Mouse (Mus musculus): ENCODE data around the gene Tmem212. TPM values are rescaled to one million over a fixed set of nuclear protein-coding genes. Genes with fewer than 3 reads are reported as not detected.
"Not testable (repeated sequence)": the region's sequence is repeated elsewhere in the genome, so short reads cannot be mapped to it uniquely, and the experiment has no call there.

The Tmem212 gene
- total RNA-seq (2021), result not detected
- long read RNA-seq, experiment 1, result 0 reads
- long read RNA-seq, experiment 2, result 0 reads

DNA sequence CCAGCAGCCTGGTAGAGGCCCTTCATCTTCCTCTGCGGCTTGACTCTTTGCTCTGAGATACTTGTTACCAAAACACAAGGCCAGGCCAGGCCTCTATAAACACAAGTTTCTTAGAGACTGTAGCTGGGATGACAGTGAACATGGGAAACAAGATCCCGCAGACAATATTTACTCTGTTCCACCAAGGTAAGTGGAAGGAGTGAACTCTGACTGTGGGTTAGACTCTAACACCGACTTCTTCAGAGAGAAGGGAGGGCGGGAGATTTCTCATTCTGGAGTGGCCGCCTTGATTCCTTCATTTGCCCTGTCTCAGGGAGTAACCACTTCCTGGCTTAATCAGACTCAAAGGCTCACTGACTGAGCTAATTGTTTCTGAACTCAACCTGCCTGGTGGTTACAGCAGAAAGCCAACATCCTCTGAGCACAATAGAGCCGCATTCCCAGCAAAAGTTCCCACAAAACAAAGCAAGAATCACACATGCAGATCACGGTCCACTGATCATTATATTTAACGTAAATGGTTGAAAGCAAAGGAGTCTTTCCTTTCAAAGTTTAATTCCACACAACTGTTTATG lies at the start of gene Tmem212:
Gene Tmem212, minus strand, starts transcription at position 51 of the 575 bp plus-strand sequence.
- no peak for DNase-seq

DNA sequence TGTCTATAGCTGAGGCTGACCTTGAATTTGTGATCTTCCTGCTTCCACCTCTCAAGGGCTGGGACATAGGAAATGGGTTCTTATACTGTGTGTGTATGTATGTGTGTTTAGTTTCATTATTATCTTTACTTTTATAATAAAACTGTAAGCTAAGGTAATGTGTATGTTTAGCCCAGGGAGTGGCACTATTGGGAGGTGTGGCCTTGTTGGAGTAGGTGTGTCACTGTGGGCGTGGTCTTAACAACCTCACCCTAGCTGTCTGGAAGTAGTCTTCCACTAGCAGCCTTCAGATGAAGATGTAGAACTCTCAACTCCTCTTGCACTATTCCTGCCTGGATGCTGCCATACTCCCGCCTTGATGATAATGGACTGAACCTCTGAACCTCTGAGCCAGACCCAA lies 49.2 kb upstream of the Tmem212 start:
- not testable (repeated sequence) for DNase-seq

DNA sequence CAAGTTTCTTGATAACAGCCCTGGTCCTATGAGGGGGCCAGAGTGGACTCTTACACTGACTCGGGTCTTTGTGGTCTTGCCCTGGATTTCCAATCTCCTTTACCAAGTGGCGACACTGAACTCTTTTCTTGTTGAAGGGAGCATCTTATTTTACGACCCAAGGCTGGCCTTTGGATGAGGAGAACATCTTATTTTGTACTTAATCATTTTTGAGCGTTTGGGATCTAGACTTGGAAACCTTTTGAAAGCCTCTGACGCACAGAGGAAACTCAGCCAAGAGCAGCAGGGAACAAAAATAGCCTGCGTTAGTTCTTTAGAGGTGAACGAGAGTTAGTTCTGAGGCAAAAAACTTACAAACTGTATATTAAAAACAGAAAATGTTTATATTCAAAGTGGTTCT lies 46.8 kb upstream of the Tmem212 start:
- DNase-seq, result peak; percentile 8 to 12

DNA sequence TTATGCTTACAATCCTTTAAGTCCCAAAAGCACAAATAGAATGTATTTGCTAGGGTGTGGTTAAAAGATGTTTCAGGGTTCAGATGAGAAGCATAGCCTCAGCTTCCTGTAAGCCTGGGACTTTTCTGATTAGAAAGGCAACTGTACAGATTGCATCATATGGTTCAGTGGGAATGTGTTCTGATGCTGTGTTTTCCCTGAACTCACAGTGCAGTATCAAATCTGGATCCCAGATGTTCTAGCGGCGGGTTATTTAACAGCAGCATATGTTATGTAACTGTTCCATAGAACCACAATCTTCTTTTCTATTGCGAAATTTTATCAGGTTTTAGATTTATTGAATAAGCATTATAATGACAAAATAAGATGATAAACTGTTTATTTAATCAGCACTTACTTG lies 45.5 kb upstream of the Tmem212 start:
- no peak for DNase-seq

DNA sequence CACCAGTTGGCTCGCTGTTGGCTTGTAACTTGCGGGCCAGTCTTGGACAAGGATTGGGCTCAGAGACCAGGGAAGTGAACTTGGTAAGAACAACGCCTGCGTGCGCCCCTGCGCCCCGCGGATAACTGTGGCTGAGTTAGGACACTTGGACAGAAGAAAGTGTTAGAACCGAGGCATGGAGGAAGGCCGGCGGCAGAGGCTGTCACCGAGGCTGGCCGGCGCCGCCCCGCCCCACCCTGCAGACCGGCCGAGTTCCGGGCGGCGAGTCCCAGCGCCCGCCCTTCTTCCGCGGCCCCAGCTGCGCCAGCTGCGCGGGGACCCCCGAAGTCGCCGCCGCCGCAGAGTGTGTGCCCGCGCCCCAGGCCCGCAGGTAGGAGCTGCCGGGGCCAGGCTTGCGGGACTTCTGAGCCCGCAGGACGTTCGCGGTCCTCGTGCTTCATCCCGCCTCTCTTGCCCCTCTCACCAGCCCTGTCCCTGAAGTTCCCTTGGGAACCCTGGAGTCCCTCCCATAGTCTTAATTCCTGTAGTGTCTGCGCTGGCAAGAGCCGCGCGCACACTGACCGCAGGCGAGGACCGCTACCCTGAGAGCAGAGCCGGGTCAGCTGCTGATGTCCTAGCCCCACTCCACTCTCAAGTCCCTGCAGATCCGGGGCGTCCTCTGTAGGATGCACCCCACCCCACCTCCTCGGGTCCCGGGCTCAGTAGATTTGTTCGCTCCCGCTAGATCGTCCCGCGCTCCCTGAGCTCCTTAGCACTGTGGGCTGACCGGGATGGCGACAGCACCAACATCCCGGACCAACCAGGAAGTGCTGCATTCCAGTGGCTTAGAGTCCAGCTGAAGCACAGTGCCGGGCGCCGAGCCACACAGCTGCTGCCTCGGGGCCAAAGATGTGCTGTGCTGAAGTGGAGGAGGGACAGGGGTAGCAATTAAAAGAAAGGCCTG lies 42.5 kb upstream of the Tmem212 start, which contains the start of gene Pld1:
Gene Pld1, plus strand, starts transcription at position 315 of the 943 bp plus-strand sequence.
- DNase-seq, result peak; percentile 74 to 81

DNA sequence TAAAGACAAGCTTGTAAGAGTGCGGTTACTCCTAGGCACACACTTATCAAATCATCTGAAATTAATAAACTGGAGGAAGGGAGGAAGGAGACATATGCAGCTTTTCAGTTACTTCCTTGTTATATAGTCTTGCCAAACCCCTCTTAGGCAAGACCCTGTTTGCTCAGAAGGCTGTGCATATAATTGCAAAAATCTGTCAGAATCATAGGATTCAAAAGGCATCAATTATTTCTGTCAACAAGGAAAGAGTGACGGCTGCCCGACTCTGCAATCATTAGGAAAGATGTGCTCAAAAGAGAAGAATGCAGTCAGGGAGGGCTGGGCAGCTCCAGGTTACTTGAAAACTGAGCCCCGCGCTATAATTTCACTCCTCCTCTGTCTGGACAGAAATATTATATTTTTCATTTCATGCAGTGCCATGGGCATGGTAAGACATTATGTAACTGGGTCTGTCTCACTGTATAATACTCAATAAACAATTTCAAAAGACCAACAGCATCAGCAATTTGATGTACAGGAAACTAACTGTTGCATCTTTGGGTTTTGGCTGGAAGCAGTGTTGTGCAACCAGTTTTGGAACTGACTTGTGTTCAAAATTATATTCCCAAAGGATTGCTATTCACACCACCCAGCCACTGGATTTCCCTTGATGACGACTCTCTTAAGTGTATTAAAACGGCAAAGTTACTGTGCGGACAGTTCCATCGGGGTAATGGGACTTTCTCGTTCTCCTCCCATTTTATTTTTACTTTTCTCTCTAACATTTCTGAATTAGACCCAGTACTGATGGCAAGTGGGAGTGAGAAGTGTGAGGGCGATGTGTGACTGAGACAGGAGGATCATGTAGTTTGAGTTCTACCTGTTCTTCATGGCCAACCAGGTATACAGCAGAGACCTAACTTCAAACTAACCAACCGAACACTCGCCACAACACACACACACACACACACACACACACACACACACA lies 41.3 kb upstream of the Tmem212 start:
- DNase-seq, result no peak

DNA sequence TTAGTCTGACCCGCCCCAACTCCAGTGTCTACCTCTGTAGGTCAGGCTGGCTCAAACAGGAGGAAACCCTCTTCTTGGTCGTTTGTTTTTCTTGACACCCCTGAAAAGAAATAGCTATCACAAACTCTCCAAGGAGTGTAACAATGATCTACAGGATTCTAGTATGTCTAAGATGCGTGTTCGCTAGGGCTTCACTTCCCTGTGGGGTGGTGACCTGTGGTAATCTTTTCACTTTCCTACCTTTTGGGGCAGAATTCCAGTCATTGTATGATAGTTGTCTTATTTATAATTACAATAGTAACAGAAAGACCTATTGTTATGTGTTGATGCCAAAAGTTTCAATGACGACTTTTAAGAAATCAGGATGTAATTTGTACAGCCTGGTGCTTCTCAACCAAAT lies 40.6 kb upstream of the Tmem212 start:
- no peak for DNase-seq

DNA sequence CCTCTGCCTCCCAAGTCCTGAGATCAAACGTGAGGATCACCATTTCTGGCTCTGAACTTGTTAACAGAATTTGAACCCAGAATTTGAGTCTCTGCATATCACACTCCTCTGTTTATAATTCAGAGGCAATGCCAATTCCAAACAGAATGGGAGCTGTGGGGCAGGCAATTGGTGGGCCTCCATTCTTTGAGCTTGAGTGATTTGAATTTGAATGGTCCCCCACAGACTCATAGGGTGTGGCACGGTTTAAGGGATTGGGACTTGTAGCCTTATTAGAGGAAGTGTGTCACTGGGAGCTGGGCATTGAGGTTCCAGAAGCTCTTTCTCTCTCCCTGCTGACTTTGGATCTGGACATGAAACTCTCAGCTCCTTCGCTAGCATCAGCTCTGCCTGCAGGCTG lies 39.5 kb upstream of the Tmem212 start:
- no peak for DNase-seq

DNA sequence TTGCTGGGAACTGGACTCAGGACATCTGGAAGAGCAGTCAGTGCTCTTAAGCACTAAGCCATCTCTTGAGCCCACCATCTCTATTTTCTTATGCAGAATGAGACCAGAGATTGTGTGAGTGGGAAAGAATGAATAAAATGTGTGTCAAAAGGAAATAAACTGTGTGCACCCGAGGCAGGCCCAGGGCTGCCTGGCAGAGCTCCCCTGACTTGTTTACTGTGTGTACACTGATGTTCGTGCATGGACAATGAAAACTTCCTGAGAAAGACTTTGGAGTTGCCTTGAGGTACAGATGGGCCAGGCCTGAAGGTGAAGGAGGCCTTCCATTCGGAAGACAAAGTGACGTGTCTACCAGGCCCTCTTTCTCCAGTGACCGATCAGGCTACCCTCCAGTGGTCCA lies 36.2 kb upstream of the Tmem212 start:
- DNase-seq, result no peak

DNA sequence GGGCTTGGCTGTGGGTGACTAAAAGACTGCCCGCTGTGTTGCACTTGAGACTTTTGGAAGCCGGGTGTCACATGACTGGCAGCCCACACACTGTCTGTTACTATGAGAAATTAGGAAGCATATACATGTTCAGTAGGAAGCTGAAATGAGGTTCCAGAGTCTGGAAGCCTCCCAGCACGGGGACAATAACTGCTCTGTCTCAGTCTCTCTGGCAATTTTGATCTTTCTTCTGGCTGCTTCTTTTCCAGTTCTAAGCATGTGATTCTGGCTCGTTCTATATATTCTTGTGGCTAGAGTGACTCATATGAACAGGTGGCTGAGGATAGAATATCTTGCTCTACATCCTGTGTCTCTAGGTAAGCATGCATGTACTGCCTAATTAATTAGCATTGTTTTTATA lies 33.1 kb upstream of the Tmem212 start:
- DNase-seq, result no peak

DNA sequence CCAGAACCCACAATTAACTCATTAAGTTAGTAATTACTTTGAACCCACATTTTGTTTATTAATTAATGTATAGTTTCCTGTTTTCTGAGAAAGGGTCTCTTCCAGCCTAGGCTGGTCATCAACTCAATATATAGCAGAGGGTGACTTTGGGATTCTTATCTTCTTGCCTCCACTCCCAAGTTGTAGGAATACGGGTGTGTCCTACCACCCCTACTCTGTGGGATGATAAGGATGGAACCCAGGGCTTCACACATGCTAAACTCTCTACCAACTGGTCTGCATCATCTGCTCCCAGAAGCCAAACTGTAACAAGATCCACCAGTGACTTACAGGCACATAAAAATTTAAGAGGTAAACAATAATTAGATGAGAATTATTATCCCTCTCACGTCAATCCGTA lies 27.9 kb upstream of the Tmem212 start:
- DNase-seq, result no peak

DNA sequence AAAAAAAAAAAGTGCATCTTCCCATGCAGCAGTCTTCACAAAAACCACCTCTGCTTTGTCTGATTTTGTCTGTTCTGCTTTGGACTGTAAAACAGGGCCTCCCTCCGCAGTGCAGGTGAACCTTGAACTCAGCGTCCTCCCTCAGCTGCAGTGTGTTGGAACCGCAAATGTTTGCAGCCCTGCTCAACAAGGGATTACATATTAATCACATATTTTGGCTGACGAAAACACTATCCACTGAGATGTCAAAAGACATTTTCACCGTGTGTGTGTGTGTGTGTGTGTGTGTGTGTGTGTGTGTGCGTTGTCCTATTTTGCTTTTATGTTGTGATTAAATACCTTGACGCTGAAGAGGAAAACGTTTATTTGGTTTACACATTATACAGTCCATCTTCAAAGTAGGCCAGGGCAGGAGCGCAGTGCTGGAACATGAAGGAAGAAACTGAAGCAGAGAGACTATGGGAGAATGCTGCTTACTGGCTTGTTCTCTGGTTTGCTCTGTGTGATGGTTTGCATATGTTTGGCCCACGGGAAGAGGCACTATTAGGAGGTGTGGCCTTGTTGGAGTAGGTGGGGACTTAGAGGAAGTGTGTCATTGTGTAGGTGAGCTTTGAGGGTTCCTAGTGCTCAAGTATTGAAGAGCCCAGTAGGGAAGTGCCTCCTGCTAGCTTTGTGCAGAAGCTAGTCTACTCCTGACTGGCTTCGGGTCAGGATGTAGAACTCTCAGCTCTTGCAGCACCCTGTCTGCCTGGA lies 25.3 kb upstream of the Tmem212 start:
- no peak for DNase-seq

DNA sequence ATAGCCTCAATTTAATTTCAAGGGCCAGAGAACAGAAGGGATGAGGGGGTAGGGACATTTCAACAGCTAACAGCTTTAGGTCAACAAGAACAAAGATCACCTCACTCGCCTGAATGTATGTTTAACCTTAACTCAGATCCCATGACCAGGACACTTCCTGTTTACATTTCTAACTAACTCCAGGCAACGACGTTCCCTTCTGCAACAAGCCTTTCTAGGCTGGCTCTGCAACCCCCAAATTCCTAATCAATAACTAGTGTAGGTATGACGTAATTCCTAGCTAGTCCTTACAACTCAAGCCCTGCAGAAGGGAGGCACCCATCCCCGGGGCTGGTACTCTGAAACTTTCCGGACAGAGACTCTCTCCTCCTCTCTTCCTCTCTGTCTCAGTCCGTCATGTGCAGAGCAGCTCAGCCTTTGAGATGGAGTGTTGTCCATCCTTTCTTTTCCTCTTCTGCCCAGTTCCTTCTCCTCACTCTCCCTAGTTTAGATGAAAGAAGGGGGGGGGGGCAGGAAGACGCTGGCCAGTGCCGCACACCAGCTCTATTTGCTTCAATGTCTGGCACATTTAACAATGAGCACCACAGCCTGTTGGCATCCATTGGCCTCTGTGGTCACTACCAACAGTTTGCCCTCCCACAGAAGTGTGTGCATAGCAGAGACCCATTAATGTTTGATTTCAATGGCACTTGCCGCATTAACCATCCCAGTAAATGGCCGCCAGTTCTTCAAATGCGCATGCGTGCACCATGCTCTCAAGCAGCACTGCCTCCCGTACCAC lies 22.7 kb upstream of the Tmem212 start:
- no peak for DNase-seq

DNA sequence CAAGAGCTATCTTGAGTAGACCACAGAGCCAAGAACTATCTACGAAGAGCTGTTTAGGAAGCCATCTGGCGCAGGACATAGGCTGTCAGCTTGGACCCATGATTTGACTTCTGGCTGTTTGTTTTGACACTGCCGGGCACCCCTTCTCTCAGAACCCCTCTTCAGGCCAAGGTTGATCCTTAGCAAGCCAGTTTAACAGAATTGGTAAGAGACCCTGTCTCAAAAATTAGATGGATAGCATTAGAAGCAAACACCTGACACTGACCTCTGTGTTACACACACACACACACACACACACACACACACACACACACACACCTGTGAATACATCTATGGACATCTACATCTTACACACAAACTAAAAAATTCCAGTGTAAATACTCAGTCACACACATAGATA lies 12.8 kb upstream of the Tmem212 start:
- no peak for DNase-seq

DNA sequence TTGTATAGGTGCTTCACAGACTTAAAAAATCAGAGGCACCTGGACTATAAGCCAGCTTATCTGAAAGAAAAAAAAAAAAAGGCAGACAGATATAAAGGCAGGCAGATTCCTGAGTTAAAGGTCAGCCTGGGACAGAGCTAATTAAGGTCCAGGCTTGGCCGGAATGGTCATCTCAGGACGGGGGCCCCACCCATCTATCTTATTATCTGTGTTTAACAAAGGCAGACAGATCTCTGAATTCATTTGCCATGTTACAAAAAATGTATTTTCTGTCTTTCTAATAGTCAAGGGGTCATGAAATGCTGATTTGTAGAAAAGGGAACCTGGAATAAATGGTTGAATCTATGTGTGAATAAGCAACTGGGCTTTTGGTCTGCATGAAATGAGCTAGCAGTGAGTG lies 12.1 kb upstream of the Tmem212 start:
- DNase-seq, result no peak

DNA sequence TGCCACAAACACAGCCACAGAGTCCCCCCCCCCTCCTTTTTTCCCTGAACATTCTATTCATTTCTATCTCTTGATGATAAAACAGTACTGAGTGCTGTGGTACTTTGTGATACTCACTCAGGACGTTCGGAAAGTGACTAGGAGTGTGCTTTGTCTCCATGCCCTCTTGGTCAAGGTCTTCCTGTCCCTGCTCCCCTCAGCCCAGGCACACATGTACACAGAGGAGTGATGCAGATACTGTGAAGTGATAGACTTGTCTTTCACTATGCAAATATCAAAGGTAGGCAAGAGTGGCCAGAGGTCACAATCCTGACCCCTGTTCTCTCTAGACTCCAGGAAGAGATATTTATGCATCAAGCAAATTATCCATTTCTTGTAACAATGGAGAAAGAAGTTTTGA lies 11.1 kb upstream of the Tmem212 start:
- no peak for DNase-seq

DNA sequence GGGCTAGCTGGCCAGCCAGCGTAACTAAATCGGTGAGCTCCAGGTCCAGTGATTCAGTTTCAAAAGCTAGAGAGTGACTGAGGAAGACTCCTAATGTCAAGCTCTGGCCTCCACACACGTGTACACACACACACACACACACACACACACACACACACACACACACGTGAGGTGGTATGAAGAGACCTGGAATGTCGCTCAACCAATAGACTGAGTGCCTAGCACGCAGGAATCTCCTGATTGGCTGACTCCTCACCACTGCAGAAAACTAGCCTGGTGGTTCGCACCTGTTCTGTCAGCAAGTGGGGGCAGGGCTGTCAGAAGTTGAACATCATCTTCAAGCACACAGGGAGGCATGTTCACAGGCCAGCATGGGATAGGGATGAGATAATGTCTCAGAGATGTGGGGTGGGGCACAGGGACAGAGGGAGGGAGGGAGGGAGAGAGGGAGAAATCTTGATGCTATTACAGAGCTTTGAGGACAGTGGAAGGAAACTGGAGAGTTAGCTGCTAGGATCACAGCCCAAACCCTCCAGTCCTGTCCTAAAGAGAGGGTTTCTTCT lies 10.6 kb upstream of the Tmem212 start:
- no peak for DNase-seq

DNA sequence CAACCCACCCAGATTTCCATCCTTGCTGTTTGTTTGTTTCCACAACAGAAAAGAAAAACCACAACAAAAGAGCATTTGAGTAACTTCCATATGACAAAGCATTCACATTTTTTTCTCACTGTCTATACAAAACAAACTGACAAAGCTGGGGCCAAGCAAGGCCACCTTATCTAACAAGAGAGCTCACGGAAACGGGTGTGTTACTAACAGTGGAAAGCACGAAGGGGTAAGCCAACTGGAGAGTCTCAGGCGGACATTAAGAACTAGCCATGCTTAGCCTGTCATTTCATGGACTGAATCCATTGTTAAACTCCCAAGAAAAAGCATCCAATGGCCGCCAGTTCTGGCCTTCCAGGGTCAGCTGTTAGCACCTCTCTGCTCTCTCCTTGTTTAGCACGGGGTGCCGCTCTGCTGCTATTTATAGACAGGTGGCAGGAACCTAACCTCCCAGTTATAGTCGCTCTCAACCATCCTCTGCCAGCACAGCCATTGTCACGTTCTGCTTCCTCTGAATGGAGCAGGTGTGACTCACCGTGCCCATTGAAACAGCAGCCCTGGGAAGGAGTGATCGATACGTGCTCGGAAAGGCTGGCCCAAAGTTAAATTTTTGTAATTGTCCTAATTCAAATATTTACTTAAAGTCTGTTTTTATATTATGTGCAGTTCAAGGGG lies 8.6 kb upstream of the Tmem212 start:
- peak in 1 of 2 experiments; percentile 3 for DNase-seq

DNA sequence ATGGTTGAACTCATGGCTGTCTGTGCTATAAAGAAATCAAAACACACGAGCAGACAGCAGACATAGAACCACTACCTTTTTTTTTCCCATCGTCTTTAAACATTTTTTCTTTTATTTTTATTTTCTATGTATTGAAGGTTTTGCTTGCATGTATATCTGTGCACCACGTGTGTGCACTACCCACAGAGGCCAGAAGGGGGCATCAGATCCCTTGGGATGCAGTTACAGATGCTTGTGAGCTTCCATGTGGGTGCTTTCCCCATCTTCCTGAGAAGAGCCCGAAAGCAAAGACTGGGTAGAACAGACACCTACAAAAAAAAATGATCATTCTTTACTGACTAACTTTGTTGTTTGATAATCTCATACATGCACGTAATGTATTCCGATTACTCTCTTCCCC lies 5.7 kb upstream of the Tmem212 start:
- DNase-seq, result no peak

Measured in adrenal gland, postnatal 36 days (tissue).